Mouse (Mus musculus): ENCODE measurements at regions not wholly inside any gene's neighbourhood (a gene's known extent, or its start where the extent isn't known, plus 50 kb on each side); places are given as distances from the start of the nearest gene placed in this dataset.
A peak's percentile ranks its signal among the peaks of the same experiment; 100 is the strongest.

DNA sequence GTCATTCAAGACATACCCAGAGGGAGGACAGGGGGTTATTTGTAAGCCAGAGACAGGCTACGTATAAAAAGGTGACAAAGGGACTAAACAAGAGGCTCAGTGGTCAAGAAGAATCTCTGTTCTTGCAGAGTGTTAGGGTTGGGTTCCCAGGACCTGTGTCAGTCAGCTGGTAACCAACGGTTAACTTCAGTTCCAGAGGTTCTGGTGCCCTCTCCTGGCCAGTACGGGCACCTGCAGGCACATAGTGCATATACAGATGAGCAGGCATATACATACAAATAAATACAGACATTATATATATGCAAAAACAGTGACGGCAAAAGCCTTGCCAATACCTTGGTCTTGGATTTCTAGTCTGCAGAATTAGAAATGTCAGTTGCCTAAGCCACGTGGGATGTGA, 170.6 kb downstream of the Gsdmc2 start:
- TF ChIP-seq TCF12 (IDR thresholded peaks at IDR 0.05; ENCODE audit: low read depth, low read length): no peak
- peak in 1 of 2 experiments; percentile 34; a peak in 3 of 4 replicates for TF ChIP-seq CTCF (conservative IDR thresholded peaks at IDR 0.05 in 1 of 2, IDR thresholded peaks at IDR 0.05 in 1 of 2; ENCODE audit: low read depth in 2 of 2, low read length in 2 of 2)
- no peak overlapping the region for H3K4me3 ChIP-seq (replicated peaks in 1 of 3; ENCODE audit: low read depth in 2 of 3, low read length in 2 of 3, poor library complexity in 1 of 3)
- no peak for DNase-seq (ENCODE audit: extremely low read depth)
- no peak overlapping the region for H3K4me2 ChIP-seq (ENCODE audit: insufficient read depth, low read depth, poor library complexity, severe bottlenecking)
- peaks cover 3 to 13% of the 10 kb centered on the region in 2 experiments; a peak in 3 of 4 replicates for H3K4me1 ChIP-seq (ENCODE audit: control insufficient read depth in 1 of 2, insufficient read depth in 2 of 2)
- H3K36me3 ChIP-seq (replicated peaks in 1 of 2; ENCODE audit: control insufficient read depth in 1 of 2, insufficient read depth in 1 of 2, low read length in 1 of 2): no peaks in the 10 kb centered on the region
- H3K27ac ChIP-seq (ENCODE audit: insufficient read depth, low read depth): no peak overlapping the region
- H3K9ac ChIP-seq (ENCODE audit: insufficient read depth, low read depth): no peak overlapping the region
- peaks cover 2% of the 10 kb centered on the region for H3K9me3 ChIP-seq (replicated peaks; ENCODE audit: low read length)
- no peaks in the 10 kb centered on the region for H3K27me3 ChIP-seq (replicated peaks)
- in situ Hi-C loops (cut with MboI; ENCODE audit: low pct_ligation_motif_present, low pct_unique_long_range_greater_than_20kb, low sequenced_read_pairs): no loop called here
- no peaks in the 10 kb centered on the region for H3K79me2 ChIP-seq (replicated peaks; ENCODE audit: control insufficient read depth, extremely low read depth, insufficient read depth, poor library complexity, severe bottlenecking)
- dilution Hi-C loops (cut with MboI; ENCODE audit: extremely low pct_ligation_motif_present, extremely low pct_unique_long_range_greater_than_20kb, low sequenced_read_pairs): no loop called here

DNA sequence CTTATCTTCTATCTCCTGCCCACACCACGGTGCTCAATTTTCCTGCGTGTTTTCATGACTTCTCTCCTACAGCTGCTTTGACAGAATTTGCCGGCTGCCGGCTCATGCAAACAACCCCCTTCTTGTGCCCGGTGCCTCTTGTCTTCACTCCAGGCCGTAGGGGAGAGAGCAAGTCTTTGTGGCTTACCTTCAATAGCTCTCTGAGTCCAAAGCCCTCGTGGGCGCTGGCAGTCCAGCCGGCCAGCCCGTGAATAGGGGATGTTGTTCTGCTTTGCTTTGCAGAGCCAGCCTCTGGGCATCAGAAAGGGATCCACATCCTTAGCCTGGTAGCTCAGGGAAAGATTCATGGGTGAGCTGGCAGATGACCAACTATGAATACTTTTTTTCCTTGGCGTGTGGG, 173.9 kb downstream of the Gsdmc2 start:
- in situ Hi-C loops (cut with MboI; ENCODE audit: low pct_ligation_motif_present, low pct_unique_long_range_greater_than_20kb, low sequenced_read_pairs): no loop called here
- dilution Hi-C loops (cut with MboI; ENCODE audit: extremely low pct_ligation_motif_present, extremely low pct_unique_long_range_greater_than_20kb, low sequenced_read_pairs): no loop called here
- H3K9me3 ChIP-seq (replicated peaks; ENCODE audit: low read length): peaks cover 2% of the 10 kb centered on the region

DNA sequence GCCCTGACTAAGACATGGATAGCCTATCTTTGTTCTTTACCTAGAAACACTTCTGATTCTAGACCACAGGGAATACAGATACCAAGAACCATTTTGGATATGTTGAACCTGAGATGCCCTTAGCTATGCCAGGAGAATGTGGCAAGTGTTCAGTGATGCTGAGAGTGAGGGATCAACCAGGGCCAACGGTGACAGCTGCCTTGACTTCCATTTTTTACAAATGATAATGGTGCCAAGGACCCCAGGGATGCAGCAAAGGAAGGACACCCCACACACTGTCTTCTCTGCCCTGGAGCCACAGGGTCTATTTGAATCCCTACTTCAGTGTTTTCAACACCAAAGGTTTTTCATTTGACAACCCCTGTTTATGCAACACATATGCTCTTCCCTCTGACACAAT, 174.4 kb downstream of the Gsdmc2 start:
- H3K27me3 ChIP-seq (replicated peaks): no peaks in the 10 kb centered on the region
- no peak overlapping the region for H3K9ac ChIP-seq (ENCODE audit: insufficient read depth, low read depth)
- in situ Hi-C loops (cut with MboI; ENCODE audit: low pct_ligation_motif_present, low pct_unique_long_range_greater_than_20kb, low sequenced_read_pairs): no loop called here
- H3K36me3 ChIP-seq (replicated peaks in 1 of 2; ENCODE audit: control insufficient read depth in 1 of 2, insufficient read depth in 1 of 2, low read length in 1 of 2): no peaks in the 10 kb centered on the region
- H3K4me3 ChIP-seq (replicated peaks in 1 of 3; ENCODE audit: low read depth in 2 of 3, low read length in 2 of 3, poor library complexity in 1 of 3): no peak overlapping the region
- TF ChIP-seq GABPA (IDR thresholded peaks at IDR 0.05; ENCODE audit: insufficient replicate concordance, low read depth, low read length) (no peak), IRF4 (IDR thresholded peaks at IDR 0.05; ENCODE audit: low read depth, low read length) (no peak), PAX5 (IDR thresholded peaks at IDR 0.05; ENCODE audit: low read length) (no peak), CHD2 (IDR thresholded peaks at IDR 0.05; ENCODE audit: low read length) (no peak), TBP (conservative IDR thresholded peaks at IDR 0.05; ENCODE audit: low read depth, low read length) (no peak), E2F4 (IDR thresholded peaks at IDR 0.05; ENCODE audit: insufficient replicate concordance, low read depth, low read length) (no peak), JUN (IDR thresholded peaks at IDR 0.05; ENCODE audit: insufficient read depth, low read depth, low read length) (no peak), MAZ (IDR thresholded peaks at IDR 0.05; ENCODE audit: low read depth, low read length) (no peak), MEF2A (IDR thresholded peaks at IDR 0.05; ENCODE audit: borderline replicate concordance, low read depth, low read length) (no peak), POLR2A (IDR thresholded peaks at IDR 0.05; ENCODE audit: low read depth, low read length) (no peak), USF1 (IDR thresholded peaks at IDR 0.05; ENCODE audit: low read depth, low read length) (no peak), NELFE (IDR thresholded peaks at IDR 0.05; ENCODE audit: low read depth, low read length) (no peak)
- dilution Hi-C loops (cut with MboI; ENCODE audit: extremely low pct_ligation_motif_present, extremely low pct_unique_long_range_greater_than_20kb, low sequenced_read_pairs): no loop called here
- H3K4me2 ChIP-seq (ENCODE audit: insufficient read depth, low read depth, poor library complexity, severe bottlenecking): no peak overlapping the region
- no peaks in the 10 kb centered on the region for H3K79me2 ChIP-seq (replicated peaks; ENCODE audit: control insufficient read depth, extremely low read depth, insufficient read depth, poor library complexity, severe bottlenecking)
- H3K9me3 ChIP-seq (replicated peaks; ENCODE audit: low read length): peaks cover 2% of the 10 kb centered on the region
- H3K27ac ChIP-seq (ENCODE audit: insufficient read depth, low read depth): no peak overlapping the region
- H3K4me1 ChIP-seq (ENCODE audit: control insufficient read depth in 1 of 2, insufficient read depth in 2 of 2): peaks cover 0 to 8% of the 10 kb centered on the region in 2 experiments; a peak in 2 of 4 replicates
- no peak for DNase-seq (ENCODE audit: extremely low read depth)

More for the DNA sequence above, 173.9 kb downstream of the Gsdmc2 start:
- Histone ChIP-seq H3K9ac (ENCODE audit: insufficient read depth, low read depth) (no peak overlapping the region), H3K27ac (ENCODE audit: insufficient read depth, low read depth) (no peak overlapping the region), H3K79me2 (replicated peaks; ENCODE audit: control insufficient read depth, extremely low read depth, insufficient read depth, poor library complexity, severe bottlenecking) (no peaks in the 10 kb centered on the region), H3K4me2 (ENCODE audit: insufficient read depth, low read depth, poor library complexity, severe bottlenecking) (no peak overlapping the region), H3K4me3 (replicated peaks in 1 of 3; ENCODE audit: low read depth in 2 of 3, low read length in 2 of 3, poor library complexity in 1 of 3) (no peak overlapping the region), H3K27me3 (replicated peaks) (no peaks in the 10 kb centered on the region), H3K36me3 (replicated peaks in 1 of 2; ENCODE audit: control insufficient read depth in 1 of 2, insufficient read depth in 1 of 2, low read length in 1 of 2) (no peaks in the 10 kb centered on the region), H3K4me1 (ENCODE audit: control insufficient read depth in 1 of 2, insufficient read depth in 2 of 2) (peaks cover 0 to 6% of the 10 kb centered on the region in 2 experiments; a peak in 2 of 4 replicates)
- DNase-seq (ENCODE audit: extremely low read depth): no peak
- TF ChIP-seq MYC (IDR thresholded peaks at IDR 0.05; ENCODE audit: low read depth, low read length) (no peak), UBTF (IDR thresholded peaks at IDR 0.05; ENCODE audit: low read depth, low read length) (no peak), SIN3A (IDR thresholded peaks at IDR 0.05; ENCODE audit: low read length) (no peak), ELF1 (IDR thresholded peaks at IDR 0.05; ENCODE audit: low read depth, low read length) (no peak), MAX (IDR thresholded peaks at IDR 0.05; ENCODE audit: low read length) (no peak), CHD2 (IDR thresholded peaks at IDR 0.05; ENCODE audit: low read length) (no peak), POLR2A (IDR thresholded peaks at IDR 0.05; ENCODE audit: low read depth, low read length) (no peak), HCFC1 (IDR thresholded peaks at IDR 0.05; ENCODE audit: low read depth, low read length) (no peak), GABPA (IDR thresholded peaks at IDR 0.05; ENCODE audit: insufficient replicate concordance, low read depth, low read length) (no peak), ETS1 (conservative IDR thresholded peaks at IDR 0.05; ENCODE audit: low read depth, low read length) (no peak), NELFE (IDR thresholded peaks at IDR 0.05; ENCODE audit: low read depth, low read length) (no peak), MXI1 (IDR thresholded peaks at IDR 0.05; ENCODE audit: low read depth, low read length) (no peak), KAT2A (IDR thresholded peaks at IDR 0.05; ENCODE audit: insufficient replicate concordance, low read length) (no peak), ZKSCAN1 (IDR thresholded peaks at IDR 0.05; ENCODE audit: borderline replicate concordance, low read depth, low read length) (no peak), CHD1 (IDR thresholded peaks at IDR 0.05; ENCODE audit: low read depth, low read length) (no peak)
